Mouse (Mus musculus): ENCODE results near the gene 4930544D05Rik. TPM values are rescaled to one million over a fixed set of nuclear protein-coding genes. Genes with fewer than 3 reads are reported as not detected.

The 4930544D05Rik gene
- polyA plus RNA-seq, 1 experiment from 2014 or later = not detected

DNA sequence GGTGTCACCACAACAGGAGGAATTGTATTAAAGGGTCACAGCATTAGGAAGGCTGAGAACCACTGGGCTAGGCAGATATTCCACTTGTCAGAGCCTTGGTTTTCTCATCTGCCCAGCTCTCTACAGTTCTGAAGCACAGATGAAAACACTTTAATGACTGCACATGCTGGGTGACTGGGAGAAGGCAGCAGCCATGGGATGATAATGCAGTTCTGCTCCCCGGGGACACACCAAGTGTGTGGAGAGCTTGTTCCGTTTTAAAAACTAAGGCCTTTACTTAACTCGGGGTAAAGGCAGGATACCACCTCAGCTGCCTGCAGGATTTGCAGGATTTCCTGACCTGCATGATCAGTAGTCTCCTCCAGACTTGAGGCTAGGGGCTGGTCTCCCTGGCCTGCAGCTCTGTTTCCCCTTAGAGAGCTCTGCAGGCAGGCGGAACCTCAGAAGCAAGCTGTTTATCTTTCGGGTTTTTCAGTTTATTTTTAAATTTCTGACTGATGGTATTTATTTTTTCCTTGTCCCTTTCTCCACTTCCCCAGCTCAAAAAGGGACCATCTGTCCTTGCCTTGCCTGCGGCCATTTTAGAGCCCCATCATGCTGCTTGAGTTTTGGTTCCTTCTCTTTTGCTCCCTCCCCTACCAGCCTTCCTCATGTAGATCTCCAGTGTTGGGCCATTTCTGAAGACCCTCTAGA lies 32.5 kb upstream of the 4930544D05Rik start:
- H3K27ac ChIP-seq = no peak overlapping the region

DNA sequence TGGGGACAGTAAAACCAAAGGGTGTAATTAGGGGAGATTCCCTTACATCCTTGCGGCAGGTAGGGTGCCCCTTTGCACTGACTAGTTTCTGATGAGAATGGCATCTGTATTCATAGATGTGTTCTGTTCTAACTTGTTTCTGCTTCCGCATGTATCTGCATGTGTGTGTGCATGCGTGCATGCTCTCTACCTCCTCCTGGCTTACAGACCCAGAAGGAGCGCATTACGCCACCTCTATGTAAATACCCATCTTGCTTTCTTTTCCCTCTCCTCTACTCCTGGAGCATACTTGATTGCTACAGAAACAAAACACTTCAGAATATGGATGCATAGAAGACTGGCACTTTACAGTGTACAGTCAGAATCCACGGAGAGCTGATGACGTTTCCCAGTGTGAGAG lies 31.9 kb upstream of the 4930544D05Rik start:
- no peaks in the 10 kb centered on the region for H3K9me3 ChIP-seq
- H3K27ac ChIP-seq = no peak overlapping the region
- 92% methylated on average over 7 of the region's 7 CpGs for WGBS
- ATAC-seq (replicated peaks) = no peak
- H3K4me2 ChIP-seq = no peak overlapping the region
- H3K27me3 ChIP-seq (replicated peaks) = no peaks in the 10 kb centered on the region
- H3K4me1 ChIP-seq = peaks cover 16% of the 10 kb centered on the region
- H3K36me3 ChIP-seq (replicated peaks) = no peaks in the 10 kb centered on the region
- H3K9ac ChIP-seq = no peak overlapping the region
- no peak overlapping the region for H3K4me3 ChIP-seq

More for the DNA sequence above, 32.5 kb upstream of the 4930544D05Rik start:
- H3K9ac ChIP-seq = no peak overlapping the region
- ATAC-seq (replicated peaks) = no peak
- no peaks in the 10 kb centered on the region for H3K36me3 ChIP-seq (replicated peaks)
- no peaks in the 10 kb centered on the region for H3K9me3 ChIP-seq
- no peak overlapping the region for H3K4me2 ChIP-seq
- H3K4me3 ChIP-seq = no peak overlapping the region
- H3K27me3 ChIP-seq (replicated peaks) = no peaks in the 10 kb centered on the region
- 69% methylated on average over 6 of the region's 6 CpGs for WGBS
- peaks cover 17% of the 10 kb centered on the region for H3K4me1 ChIP-seq

DNA sequence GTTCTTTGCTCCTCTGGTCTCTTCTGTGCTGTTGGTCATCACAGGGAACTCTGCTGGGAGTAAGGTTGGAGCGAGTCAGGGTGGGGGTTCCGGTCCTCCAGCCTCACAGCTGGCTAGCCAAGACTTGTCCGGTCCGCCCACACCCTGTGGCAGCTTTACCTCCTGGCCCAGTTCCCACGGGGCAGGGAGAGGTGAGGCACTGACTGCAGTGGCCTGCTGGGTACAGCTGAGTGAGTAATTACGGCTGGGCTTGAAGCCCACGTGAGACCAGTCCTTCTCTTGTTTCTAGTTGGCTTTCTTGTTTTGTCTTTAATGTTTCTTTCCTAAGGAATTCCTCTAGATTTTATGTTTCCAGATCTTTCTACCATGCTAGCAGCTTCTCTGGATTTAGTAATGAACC lies 30.2 kb upstream of the 4930544D05Rik start:
- no peaks in the 10 kb centered on the region for H3K9me3 ChIP-seq
- no peak overlapping the region for H3K9ac ChIP-seq
- ATAC-seq (replicated peaks) = no peak
- no peaks in the 10 kb centered on the region for H3K27me3 ChIP-seq (replicated peaks)
- WGBS = 45% methylated on average over 7 of the region's 7 CpGs
- H3K4me1 ChIP-seq = peaks cover 16% of the 10 kb centered on the region
- no peak overlapping the region for H3K27ac ChIP-seq
- H3K36me3 ChIP-seq (replicated peaks) = no peaks in the 10 kb centered on the region
- no peak overlapping the region for H3K4me2 ChIP-seq
- H3K4me3 ChIP-seq = no peak overlapping the region

DNA sequence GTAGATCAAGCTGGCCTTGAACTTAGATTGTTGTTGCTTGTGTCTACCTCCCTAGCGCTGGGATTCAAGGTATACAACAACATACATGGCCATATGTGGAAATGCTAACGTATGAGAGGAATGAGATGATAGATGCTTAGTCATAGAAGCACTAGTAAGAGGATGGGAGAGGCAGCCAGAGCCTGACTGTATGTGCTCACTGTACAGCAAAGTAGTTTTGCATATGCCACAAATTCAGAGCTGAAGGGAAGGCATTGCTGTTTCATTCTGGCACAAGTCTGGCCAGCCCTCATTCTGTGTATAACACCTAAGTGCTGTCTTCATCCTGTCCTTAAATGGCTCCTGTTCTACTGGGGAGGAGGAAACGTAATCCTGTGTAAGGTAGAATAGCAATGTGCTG lies 29.4 kb upstream of the 4930544D05Rik start:
- H3K27me3 ChIP-seq (replicated peaks) = no peaks in the 10 kb centered on the region
- no peak overlapping the region for H3K9ac ChIP-seq
- no peaks in the 10 kb centered on the region for H3K36me3 ChIP-seq (replicated peaks)
- H3K4me3 ChIP-seq = no peak overlapping the region
- ATAC-seq (replicated peaks) = no peak
- no peaks in the 10 kb centered on the region for H3K9me3 ChIP-seq
- WGBS = 87% methylated on average over 3 of the region's 3 CpGs
- no peak overlapping the region for H3K27ac ChIP-seq
- H3K4me1 ChIP-seq = peaks cover 16% of the 10 kb centered on the region
- no peak overlapping the region for H3K4me2 ChIP-seq

DNA sequence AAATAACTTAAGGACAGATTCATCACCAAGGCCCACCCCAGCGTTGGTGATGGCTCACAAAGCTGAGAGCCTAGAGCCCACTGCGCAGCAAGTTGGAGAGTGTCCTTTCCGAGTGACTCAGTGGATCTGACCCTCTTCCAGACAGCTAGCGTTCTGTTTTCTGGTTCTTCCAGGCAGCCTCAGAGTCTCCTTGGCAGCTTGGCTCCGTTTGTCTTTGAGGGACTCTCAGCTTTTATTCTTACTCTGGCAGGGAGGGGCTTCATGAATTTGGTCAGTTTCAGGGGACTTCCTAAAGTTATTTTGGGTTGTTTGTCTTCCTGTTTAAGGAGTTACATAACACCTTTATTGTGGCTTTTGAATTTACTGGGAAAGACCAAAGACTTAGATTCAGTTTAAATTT lies 28.7 kb upstream of the 4930544D05Rik start:
- 77% methylated on average over 5 of the region's 5 CpGs for WGBS
- H3K9ac ChIP-seq = no peak overlapping the region
- no peak for ATAC-seq (replicated peaks)
- no peak overlapping the region for H3K4me3 ChIP-seq
- no peak overlapping the region for H3K27ac ChIP-seq
- H3K9me3 ChIP-seq = no peaks in the 10 kb centered on the region
- no peaks in the 10 kb centered on the region for H3K27me3 ChIP-seq (replicated peaks)
- H3K4me2 ChIP-seq = no peak overlapping the region
- H3K4me1 ChIP-seq = peaks cover 16% of the 10 kb centered on the region
- no peaks in the 10 kb centered on the region for H3K36me3 ChIP-seq (replicated peaks)

DNA sequence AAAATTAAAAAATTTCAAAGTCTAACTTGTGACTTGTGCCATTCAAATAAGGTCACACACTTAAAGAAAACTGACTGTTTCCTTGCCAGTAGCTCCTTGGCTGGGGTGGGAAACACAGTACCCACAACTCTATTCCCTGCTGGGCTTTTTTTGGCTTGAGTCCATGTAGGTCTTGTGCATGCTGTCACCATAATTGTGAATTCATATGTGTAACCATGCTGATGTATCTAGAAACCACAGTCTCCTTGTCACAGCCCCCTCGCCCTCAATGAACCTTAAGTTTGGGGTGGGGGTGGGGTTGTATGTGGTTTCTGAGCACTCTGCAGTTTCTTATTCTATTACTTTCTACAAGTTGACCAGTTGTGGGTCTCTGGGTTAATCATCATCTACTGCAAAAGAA lies 23.9 kb upstream of the 4930544D05Rik start:
- Histone ChIP-seq H3K4me3 (no peak overlapping the region), H3K27ac (no peak overlapping the region), H3K9me3 (no peaks in the 10 kb centered on the region), H3K36me3 (replicated peaks) (no peaks in the 10 kb centered on the region), H3K4me2 (no peak overlapping the region), H3K27me3 (replicated peaks) (no peaks in the 10 kb centered on the region), H3K9ac (no peak overlapping the region), H3K4me1 (no peaks in the 10 kb centered on the region)
- 90% methylated on average over 1 of the region's 1 CpGs for WGBS
- no peak for ATAC-seq (replicated peaks)

DNA sequence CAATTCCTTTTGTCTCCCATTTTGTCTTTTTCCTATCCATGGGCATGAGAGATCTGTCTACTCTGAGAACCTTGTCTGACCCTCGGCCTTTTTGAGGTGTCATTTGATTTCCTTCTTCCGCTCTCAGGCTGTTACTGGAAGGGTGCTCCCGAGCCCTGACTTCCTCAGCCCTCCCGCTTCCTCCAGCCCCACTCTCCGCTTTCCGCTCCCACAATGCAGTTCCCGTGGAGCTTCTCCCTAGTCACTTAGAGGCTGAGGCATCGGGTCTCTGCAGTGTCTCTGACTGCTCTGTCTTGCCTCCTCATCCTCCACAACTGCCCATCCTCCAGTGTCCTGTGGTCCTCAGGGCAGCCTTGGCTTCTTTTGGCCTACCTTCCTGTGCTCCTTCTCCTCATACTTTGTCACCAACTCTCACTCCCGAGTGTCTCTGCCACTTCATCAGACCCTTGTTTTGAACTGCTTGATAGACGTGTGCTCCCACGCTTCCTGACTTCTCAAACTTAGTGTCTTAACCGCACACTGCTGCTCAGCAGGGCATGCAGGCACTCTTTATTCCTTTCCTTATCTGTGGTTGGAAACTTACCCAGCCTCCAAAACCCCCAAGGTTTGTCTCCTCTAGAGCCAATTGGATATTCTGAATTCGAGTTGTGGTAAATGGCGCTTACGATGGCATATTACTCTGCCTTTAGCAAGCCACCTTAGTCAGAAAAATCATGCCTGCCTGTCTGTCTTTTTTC lies 21.2 kb upstream of the 4930544D05Rik start:
- no peak overlapping the region for H3K9ac ChIP-seq
- H3K27me3 ChIP-seq (replicated peaks) = no peaks in the 10 kb centered on the region
- ATAC-seq (replicated peaks) = no peak
- H3K4me1 ChIP-seq = no peaks in the 10 kb centered on the region
- no peaks in the 10 kb centered on the region for H3K9me3 ChIP-seq
- no peak overlapping the region for H3K4me2 ChIP-seq
- H3K36me3 ChIP-seq (replicated peaks) = peaks cover 2% of the 10 kb centered on the region; the same call in 1 of the 2 replicates
- no peak overlapping the region for H3K4me3 ChIP-seq
- WGBS = 86% methylated on average over 15 of the region's 15 CpGs
- H3K27ac ChIP-seq = no peak overlapping the region

DNA sequence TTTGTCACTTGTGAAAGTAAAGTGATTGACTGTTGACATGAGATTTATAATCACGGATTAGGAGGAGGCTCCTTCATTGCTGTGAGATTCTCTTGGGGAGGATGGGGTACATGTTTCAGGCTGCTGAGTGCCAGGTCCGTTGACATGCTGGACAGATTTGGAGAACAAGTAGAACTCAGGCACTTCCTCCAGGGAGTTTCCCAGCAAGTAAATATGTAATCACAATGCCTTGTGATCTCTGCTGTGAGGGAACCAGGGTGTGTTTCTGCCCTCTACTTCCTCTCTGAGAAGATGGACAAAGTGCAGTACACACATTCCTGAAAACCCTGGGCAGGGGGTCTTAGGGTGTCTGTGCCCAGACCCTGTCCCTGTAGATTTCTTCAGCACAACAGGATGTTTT lies 20.0 kb upstream of the 4930544D05Rik start:
- H3K4me2 ChIP-seq = no peak overlapping the region
- H3K9me3 ChIP-seq = no peaks in the 10 kb centered on the region
- no peak overlapping the region for H3K9ac ChIP-seq
- H3K36me3 ChIP-seq (replicated peaks) = peaks cover 2% of the 10 kb centered on the region; the same call in 1 of the 2 replicates
- no peak overlapping the region for H3K4me3 ChIP-seq
- H3K27ac ChIP-seq = no peak overlapping the region
- no peaks in the 10 kb centered on the region for H3K27me3 ChIP-seq (replicated peaks)
- no peak for ATAC-seq (replicated peaks)
- no peaks in the 10 kb centered on the region for H3K4me1 ChIP-seq
- WGBS = 63% methylated on average over 2 of the region's 2 CpGs

DNA sequence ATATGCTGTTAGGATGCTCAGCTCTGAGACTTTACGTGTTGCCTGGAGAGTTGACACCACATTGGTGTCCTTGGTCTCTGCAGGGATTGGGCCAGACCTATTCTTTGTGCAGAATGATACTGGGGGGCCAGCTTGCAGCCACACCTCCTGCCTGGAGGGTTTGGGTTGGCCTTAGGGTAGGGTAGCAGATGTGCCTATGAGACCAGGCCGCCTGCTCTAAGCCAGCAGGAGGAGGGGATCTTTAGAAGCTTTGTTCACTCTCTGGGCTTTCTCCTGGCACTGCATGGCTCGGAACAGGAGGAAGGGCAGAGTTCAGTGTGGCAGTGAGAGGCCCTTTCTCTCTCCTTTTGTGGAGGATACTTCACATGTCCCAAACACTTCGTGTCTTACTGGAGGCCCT lies 19.6 kb upstream of the 4930544D05Rik start:
- Histone ChIP-seq H3K4me1 (no peaks in the 10 kb centered on the region), H3K27ac (no peak overlapping the region), H3K4me2 (no peak overlapping the region), H3K9ac (no peak overlapping the region), H3K4me3 (no peak overlapping the region), H3K9me3 (no peaks in the 10 kb centered on the region), H3K27me3 (replicated peaks) (no peaks in the 10 kb centered on the region), H3K36me3 (replicated peaks) (peaks cover 2% of the 10 kb centered on the region; the same call in 1 of the 2 replicates)
- ATAC-seq (replicated peaks) = no peak
- 29% methylated on average over 4 of the region's 4 CpGs for WGBS

DNA sequence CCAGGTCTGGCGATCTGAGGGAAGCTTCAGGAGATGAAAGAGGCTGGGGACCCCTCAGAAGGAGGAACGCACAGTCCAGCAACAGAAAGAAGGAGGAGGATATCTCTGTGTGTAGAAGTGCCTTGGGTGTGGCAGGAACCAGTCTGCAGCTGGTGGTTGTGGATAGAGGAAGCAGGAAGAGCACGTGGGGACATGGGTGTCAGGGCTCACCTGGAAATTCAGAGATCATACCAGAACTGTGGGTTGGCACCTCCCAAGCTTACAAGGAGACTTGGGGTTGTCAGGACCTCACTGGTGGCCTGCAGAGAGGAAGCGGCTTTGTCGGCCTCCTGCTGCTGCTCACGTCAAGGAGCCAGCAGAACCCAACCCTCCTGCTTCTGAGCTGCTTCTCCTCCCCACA lies 18.3 kb upstream of the 4930544D05Rik start:
- Histone ChIP-seq H3K4me2 (no peak overlapping the region), H3K9me3 (no peaks in the 10 kb centered on the region), H3K4me1 (no peaks in the 10 kb centered on the region), H3K9ac (no peak overlapping the region), H3K27me3 (replicated peaks) (no peaks in the 10 kb centered on the region), H3K4me3 (no peak overlapping the region), H3K27ac (no peak overlapping the region), H3K36me3 (replicated peaks) (peaks cover 2% of the 10 kb centered on the region; the same call in 1 of the 2 replicates)
- no peak for ATAC-seq (replicated peaks)
- WGBS = 88% methylated on average over 6 of the region's 6 CpGs

DNA sequence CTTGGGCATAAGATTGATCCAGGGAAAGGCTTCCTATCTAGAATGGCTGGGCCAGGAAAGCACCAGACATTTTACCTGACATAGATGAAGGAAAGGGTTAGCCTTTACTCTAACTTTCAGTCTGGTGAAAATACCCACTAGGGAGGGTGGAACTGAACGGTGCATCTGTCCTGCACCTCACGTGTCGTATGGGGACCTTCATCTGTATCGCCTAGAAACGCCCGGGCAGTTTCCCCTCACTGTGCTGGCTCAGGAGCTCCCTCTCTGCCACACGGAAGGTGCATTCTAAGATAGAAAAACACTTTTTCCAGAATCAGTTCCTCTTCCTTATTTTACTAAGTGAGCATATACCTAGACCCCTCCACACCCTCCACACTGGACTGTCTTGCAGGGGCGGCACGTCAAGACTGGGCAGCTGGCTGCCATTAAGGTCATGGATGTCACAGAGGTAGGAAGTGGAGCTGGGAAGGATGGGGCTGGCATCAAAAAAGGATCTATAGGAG lies 17.1 kb upstream of the 4930544D05Rik start:
- H3K36me3 ChIP-seq (replicated peaks) = peaks cover 7% of the 10 kb centered on the region
- H3K9me3 ChIP-seq = no peaks in the 10 kb centered on the region
- whole genome bisulfite sequencing = 92% methylated on average over 9 of the region's 9 CpGs
- H3K4me1 ChIP-seq = no peaks in the 10 kb centered on the region
- no peak overlapping the region for H3K4me3 ChIP-seq
- H3K4me2 ChIP-seq = no peak overlapping the region
- ATAC-seq (replicated peaks) = no peak
- no peaks in the 10 kb centered on the region for H3K27me3 ChIP-seq (replicated peaks)
- no peak overlapping the region for H3K27ac ChIP-seq
- no peak overlapping the region for H3K9ac ChIP-seq

DNA sequence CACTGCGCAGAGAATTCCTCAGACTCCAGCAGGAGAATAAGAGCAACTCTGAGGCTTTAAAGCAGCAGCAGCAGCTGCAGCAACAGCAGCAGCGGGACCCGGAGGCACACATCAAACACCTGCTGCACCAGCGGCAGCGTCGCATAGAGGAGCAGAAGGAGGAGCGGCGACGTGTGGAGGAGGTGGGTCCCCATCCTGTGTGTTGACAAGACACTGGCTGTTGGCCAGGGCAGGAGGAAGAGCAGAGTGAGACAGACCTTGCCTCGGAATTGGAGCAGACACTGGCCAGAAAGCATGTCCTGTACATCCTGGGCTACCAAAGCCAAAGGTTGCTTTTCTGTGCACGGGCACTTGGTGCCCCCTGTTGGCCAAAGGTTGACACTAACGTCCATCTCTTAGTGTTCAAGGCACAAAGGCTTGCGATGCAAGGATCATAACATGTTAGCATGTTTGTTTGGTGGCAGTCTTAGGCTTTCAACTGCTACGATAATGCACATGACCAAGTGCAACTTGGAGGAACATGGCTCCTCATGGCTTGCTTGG lies 10.6 kb upstream of the 4930544D05Rik start:
- no peak overlapping the region for H3K4me3 ChIP-seq
- no peaks in the 10 kb centered on the region for H3K27me3 ChIP-seq (replicated peaks)
- 0 out of 2 replicates have a peak, but pooled peaks have one; percentile 20 for ATAC-seq (replicated peaks)
- H3K9me3 ChIP-seq = no peaks in the 10 kb centered on the region
- H3K4me2 ChIP-seq = no peak overlapping the region
- H3K27ac ChIP-seq = no peak overlapping the region
- 57% methylated on average over 14 of the region's 14 CpGs for WGBS
- no peak overlapping the region for H3K9ac ChIP-seq
- H3K36me3 ChIP-seq (replicated peaks) = peaks cover 53% of the 10 kb centered on the region
- no peaks in the 10 kb centered on the region for H3K4me1 ChIP-seq
